Mouse (Mus musculus): ENCODE measurements around the gene Gm9758.
"Not testable (repeated sequence)": the region's sequence is repeated elsewhere in the genome, so short reads cannot be mapped to it uniquely, and the experiment has no call there.

Gm9758 gene

GRCm38 (mm10) chr5:14914799-14915198 lies at the start of gene Gm9758:
Gm9758 (minus strand) TSS chr5:14914899.
- not testable (repeated sequence) for DNase-seq

GRCm38 (mm10) chr5:14963821-14964220 lies 49.1 kb upstream of the Gm9758 start:
- not testable (repeated sequence) for DNase-seq

GRCm38 (mm10) chr5:14961502-14961901 lies 46.8 kb upstream of the Gm9758 start:
- DNase-seq, result not testable (repeated sequence)

GRCm38 (mm10) chr5:14955928-14956706 lies 41.4 kb upstream of the Gm9758 start:
- DNase-seq, result not testable (repeated sequence)

- not testable (repeated sequence) for DNase-seq
These were observed 38.9 kb upstream of the Gm9758 start for GRCm38 (mm10) chr5:14953587-14953986.

GRCm38 (mm10) chr5:14952749-14953148 lies 38.0 kb upstream of the Gm9758 start:
- DNase-seq, result not testable (repeated sequence)

- not testable (repeated sequence) for DNase-seq
These were observed 37.1 kb upstream of the Gm9758 start for GRCm38 (mm10) chr5:14951822-14952221.

GRCm38 (mm10) chr5:14947482-14948198 lies 32.9 kb upstream of the Gm9758 start:
- DNase-seq, result not testable (repeated sequence)

GRCm38 (mm10) chr5:14945524-14945923 lies 30.8 kb upstream of the Gm9758 start:
- DNase-seq, result not testable (repeated sequence)

GRCm38 (mm10) chr5:14941043-14941442 lies 26.3 kb upstream of the Gm9758 start:
- not testable (repeated sequence) for DNase-seq

GRCm38 (mm10) chr5:14938329-14938728 lies 23.6 kb upstream of the Gm9758 start, which contains the start of gene Speer4e:
Speer4e (minus strand) TSS chr5:14938429.
- DNase-seq, result not testable (repeated sequence)

GRCm38 (mm10) chr5:14933721-14934120 lies 19.0 kb upstream of the Gm9758 start:
- not testable (repeated sequence) for DNase-seq

GRCm38 (mm10) chr5:14927047-14927446 lies 12.3 kb upstream of the Gm9758 start:
- DNase-seq, result not testable (repeated sequence)

GRCm38 (mm10) chr5:14914361-14914760 lies 338 bp downstream of the Gm9758 start:
- DNase-seq, result not testable (repeated sequence)

GRCm38 (mm10) chr5:14903539-14903938 lies 11.2 kb downstream of the Gm9758 start:
- not testable (repeated sequence) for DNase-seq

GRCm38 (mm10) chr5:14892242-14892641 lies 22.5 kb downstream of the Gm9758 start:
- no peak for DNase-seq

- DNase-seq, result not testable (repeated sequence)
These were observed 29.4 kb downstream of the Gm9758 start for GRCm38 (mm10) chr5:14885291-14885690.
